Mouse (Mus musculus): Measurements from ENCODE around the gene Dnajb12. TPM values are rescaled to one million over a fixed set of nuclear protein-coding genes. Genes with fewer than 3 reads are reported as not detected.

Gene Dnajb12
- polyA plus RNA-seq, 1 experiment from 2014 or later = 27.6 TPM

DNA sequence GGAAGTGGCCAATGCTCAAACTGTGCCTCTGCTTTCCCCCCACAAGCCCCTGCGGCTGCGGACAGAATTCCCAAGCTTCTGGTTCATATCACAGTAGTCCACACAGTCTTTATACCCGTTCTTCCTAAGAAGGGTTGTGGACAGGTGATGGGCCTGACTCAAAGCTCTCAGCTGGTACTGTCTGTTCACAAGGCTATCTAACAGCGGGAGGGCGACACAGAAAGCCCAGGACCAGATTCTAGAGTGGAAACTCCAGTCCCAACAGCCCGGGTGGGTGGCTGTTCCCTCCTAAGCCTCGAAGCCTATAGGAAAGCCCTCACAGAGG is 41.1 kb downstream of the Dnajb12 start:
- Histone ChIP-seq H3K9me3 (ENCODE audit: control insufficient read depth, low read length) (no peaks in the 10 kb centered on the region), H3K4me3 (ENCODE audit: low read length) (peak overlapping the region; percentile 48), H3K27me3 (replicated peaks; ENCODE audit: control insufficient read depth, insufficient read depth, low read length) (no peaks in the 10 kb centered on the region), H3K9ac (ENCODE audit: low read depth, low read length) (peak overlapping the region; percentile 65), H3K4me2 (ENCODE audit: low read depth, low read length) (peak overlapping the region; percentile 88), H3K27ac (ENCODE audit: low read length) (peak overlapping the region; percentile 73), H3K36me3 (ENCODE audit: control insufficient read depth, insufficient read depth, low read length) (no peaks in the 10 kb centered on the region), H3K4me1 (ENCODE audit: control insufficient read depth, insufficient read depth, low read length) (peaks cover 44% of the 10 kb centered on the region)
- ATAC-seq = peak; percentile 1; the same call in 1 of the 2 replicates
- 29% methylated on average over 7 of the region's 7 CpGs for WGBS

DNA sequence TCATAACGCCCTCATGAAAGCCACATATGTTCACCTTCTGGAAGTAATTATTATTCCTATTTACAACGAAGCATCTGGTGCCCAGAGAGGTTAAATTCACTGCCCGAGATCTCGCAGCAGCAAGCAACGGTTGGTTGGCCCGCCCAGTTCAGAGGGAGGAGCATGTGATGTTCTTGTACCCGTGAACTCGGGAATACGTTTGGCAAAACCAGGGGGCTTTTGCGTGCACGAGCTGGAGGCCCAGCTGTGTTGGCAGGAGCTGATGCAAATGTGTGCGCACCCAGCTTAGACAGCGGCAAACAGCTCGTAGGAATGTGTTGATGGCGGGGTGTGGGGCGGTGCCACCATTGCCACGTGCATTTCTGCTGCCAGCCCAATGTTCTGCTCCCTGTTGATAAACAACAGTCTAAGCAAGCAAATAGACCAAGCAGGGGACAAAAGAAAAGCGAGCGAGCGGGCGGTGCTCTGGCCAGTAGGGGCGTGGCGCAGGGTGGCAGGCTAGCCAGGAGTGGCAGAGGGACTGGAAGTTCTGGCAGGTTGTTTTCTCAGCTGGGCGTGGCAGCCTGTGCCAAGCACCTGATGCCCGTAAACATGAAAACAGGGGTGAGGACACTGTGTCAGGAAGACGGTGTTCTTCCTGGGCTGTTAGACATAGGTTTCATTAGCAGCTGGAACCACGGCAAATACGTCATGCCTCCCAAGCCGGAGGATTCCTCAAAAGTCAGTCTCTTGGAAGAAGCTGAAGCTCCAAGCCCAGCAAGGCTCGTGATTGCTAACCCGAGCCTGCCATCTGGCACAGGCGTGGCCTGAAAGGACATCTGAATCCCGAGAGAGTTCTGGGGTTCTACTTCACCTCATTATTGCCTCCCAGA is 41.7 kb downstream of the Dnajb12 start:
- Histone ChIP-seq H3K36me3 (ENCODE audit: control insufficient read depth, insufficient read depth, low read length) (no peaks in the 10 kb centered on the region), H3K4me1 (ENCODE audit: control insufficient read depth, insufficient read depth, low read length) (peaks cover 41% of the 10 kb centered on the region), H3K4me2 (ENCODE audit: low read depth, low read length) (peak overlapping the region; percentile 88), H3K4me3 (ENCODE audit: low read length) (peak overlapping the region; percentile 48), H3K27me3 (replicated peaks; ENCODE audit: control insufficient read depth, insufficient read depth, low read length) (no peaks in the 10 kb centered on the region), H3K9ac (ENCODE audit: low read depth, low read length) (peak overlapping the region; percentile 65), H3K27ac (ENCODE audit: low read length) (peak overlapping the region; percentile 73), H3K9me3 (ENCODE audit: control insufficient read depth, low read length) (no peaks in the 10 kb centered on the region)
- peak; percentile 58 for ATAC-seq
- 3% methylated on average over 33 of the region's 33 CpGs for WGBS

DNA sequence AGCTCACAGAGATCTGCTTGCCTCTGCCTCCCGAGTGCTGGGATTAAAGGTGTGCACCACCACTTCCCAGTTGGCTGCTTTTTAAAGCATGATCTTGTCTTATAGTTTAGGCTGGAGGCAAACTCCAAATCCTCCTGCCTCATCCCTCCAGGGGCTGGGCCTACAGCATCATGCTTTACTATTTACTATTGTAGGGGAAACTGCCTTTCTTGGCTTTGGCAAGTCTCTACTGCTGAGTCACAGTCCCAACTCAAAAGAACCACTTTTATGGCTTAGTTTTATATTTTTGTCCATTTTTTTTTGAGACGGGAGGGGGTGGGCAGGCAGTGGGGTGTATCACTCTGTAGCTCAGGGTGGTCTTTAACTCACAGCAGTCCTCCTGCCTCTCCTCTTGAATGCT is 44.1 kb downstream of the Dnajb12 start:
- no peak overlapping the region for H3K9ac ChIP-seq (ENCODE audit: low read depth, low read length)
- no peak overlapping the region for H3K4me2 ChIP-seq (ENCODE audit: low read depth, low read length)
- no peak for ATAC-seq
- WGBS = 80% methylated on average over 2 of the region's 2 CpGs
- no peaks in the 10 kb centered on the region for H3K36me3 ChIP-seq (ENCODE audit: control insufficient read depth, insufficient read depth, low read length)
- H3K9me3 ChIP-seq (ENCODE audit: control insufficient read depth, low read length) = no peaks in the 10 kb centered on the region
- no peak overlapping the region for H3K27ac ChIP-seq (ENCODE audit: low read length)
- H3K27me3 ChIP-seq (replicated peaks; ENCODE audit: control insufficient read depth, insufficient read depth, low read length) = no peaks in the 10 kb centered on the region
- H3K4me1 ChIP-seq (ENCODE audit: control insufficient read depth, insufficient read depth, low read length) = peaks cover 32% of the 10 kb centered on the region
- no peak overlapping the region for H3K4me3 ChIP-seq (ENCODE audit: low read length)

DNA sequence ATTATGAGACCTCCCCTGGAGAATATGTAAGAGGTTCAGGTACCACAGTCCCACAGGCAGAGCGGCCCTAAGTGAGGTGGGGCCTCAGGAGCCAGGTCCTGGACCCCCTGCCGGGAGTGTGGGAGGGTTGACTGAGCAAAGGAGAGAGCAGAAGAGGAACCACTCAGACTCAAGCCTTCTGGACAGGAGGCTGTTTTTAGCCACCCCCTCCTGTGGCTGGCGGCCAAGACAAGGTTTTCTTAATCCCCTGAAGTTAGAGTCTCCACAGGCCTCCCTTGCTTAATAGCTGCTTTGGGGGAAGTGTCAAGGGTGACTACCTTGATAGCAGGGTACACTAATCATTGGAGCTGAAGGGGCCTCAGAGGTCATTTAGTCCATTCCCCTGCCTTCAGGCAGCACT is 44.9 kb downstream of the Dnajb12 start:
- ATAC-seq = no peak
- H3K9me3 ChIP-seq (ENCODE audit: control insufficient read depth, low read length) = no peaks in the 10 kb centered on the region
- H3K4me3 ChIP-seq (ENCODE audit: low read length) = no peak overlapping the region
- H3K4me2 ChIP-seq (ENCODE audit: low read depth, low read length) = no peak overlapping the region
- H3K36me3 ChIP-seq (ENCODE audit: control insufficient read depth, insufficient read depth, low read length) = no peaks in the 10 kb centered on the region
- no peak overlapping the region for H3K27ac ChIP-seq (ENCODE audit: low read length)
- no peaks in the 10 kb centered on the region for H3K27me3 ChIP-seq (replicated peaks; ENCODE audit: control insufficient read depth, insufficient read depth, low read length)
- WGBS = 38% methylated on average over 3 of the region's 3 CpGs
- H3K9ac ChIP-seq (ENCODE audit: low read depth, low read length) = no peak overlapping the region
- H3K4me1 ChIP-seq (ENCODE audit: control insufficient read depth, insufficient read depth, low read length) = peaks cover 30% of the 10 kb centered on the region

DNA sequence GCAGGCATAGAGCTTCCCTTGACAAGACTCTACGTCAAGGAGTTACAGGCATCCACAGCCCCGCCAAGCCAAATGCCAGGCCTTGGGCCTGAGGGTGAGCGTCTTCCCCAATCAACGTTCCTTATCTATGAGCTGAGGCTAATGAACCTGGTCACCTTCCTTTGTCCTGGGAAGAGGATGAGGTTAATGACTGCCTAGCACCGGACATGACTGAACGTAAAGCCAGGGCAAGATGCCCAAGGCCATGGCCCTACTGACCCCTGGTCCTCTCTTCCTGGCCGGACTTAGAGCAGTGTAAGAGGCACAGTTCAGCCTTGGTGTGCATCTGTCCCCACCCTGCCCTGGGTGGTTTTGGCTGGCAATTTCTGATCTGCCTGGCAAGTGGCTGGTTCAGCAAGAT is 49.8 kb downstream of the Dnajb12 start:
- no peak for ATAC-seq
- Histone ChIP-seq H3K9ac (ENCODE audit: low read depth, low read length) (no peak overlapping the region), H3K36me3 (ENCODE audit: control insufficient read depth, insufficient read depth, low read length) (no peaks in the 10 kb centered on the region), H3K4me2 (ENCODE audit: low read depth, low read length) (no peak overlapping the region), H3K4me3 (ENCODE audit: low read length) (no peak overlapping the region), H3K27me3 (replicated peaks; ENCODE audit: control insufficient read depth, insufficient read depth, low read length) (no peaks in the 10 kb centered on the region), H3K4me1 (ENCODE audit: control insufficient read depth, insufficient read depth, low read length) (peaks cover 4% of the 10 kb centered on the region), H3K27ac (ENCODE audit: low read length) (no peak overlapping the region), H3K9me3 (ENCODE audit: control insufficient read depth, low read length) (no peaks in the 10 kb centered on the region)
- WGBS = 87% methylated on average over 7 of the region's 7 CpGs

DNA sequence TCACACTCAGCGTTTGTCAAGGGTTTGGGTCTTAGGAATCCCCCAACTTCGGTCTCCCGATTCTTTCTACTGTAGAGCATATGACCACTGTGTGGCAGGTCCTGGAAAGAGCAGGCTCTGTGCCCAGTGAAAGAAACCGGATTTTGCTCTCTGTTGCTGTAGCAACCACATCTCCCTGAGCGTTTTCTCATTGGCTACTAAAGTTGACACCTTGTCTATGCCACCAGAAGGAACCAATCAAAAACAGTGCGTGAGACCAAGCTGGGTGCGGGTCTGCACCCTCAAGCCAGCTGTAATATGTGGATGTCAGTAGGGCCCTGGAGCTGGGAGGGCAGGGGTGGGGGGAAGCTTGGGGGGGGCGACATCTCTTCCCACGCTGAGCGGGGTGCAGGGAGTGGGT is 51.6 kb downstream of the Dnajb12 start:
- ATAC-seq = no peak; the same call in 1 of the 2 replicates
- no peak overlapping the region for H3K4me3 ChIP-seq (ENCODE audit: low read length)
- H3K36me3 ChIP-seq (ENCODE audit: control insufficient read depth, insufficient read depth, low read length) = no peaks in the 10 kb centered on the region
- H3K27me3 ChIP-seq (replicated peaks; ENCODE audit: control insufficient read depth, insufficient read depth, low read length) = no peaks in the 10 kb centered on the region
- 0 out of 2 replicates have a peak, but pooled peaks cover 1% of the 10 kb centered on the region for H3K4me1 ChIP-seq (ENCODE audit: control insufficient read depth, insufficient read depth, low read length)
- H3K4me2 ChIP-seq (ENCODE audit: low read depth, low read length) = no peak overlapping the region
- no peak overlapping the region for H3K9ac ChIP-seq (ENCODE audit: low read depth, low read length)
- 38% methylated on average over 10 of the region's 10 CpGs for WGBS
- no peak overlapping the region for H3K27ac ChIP-seq (ENCODE audit: low read length)
- no peaks in the 10 kb centered on the region for H3K9me3 ChIP-seq (ENCODE audit: control insufficient read depth, low read length)

DNA sequence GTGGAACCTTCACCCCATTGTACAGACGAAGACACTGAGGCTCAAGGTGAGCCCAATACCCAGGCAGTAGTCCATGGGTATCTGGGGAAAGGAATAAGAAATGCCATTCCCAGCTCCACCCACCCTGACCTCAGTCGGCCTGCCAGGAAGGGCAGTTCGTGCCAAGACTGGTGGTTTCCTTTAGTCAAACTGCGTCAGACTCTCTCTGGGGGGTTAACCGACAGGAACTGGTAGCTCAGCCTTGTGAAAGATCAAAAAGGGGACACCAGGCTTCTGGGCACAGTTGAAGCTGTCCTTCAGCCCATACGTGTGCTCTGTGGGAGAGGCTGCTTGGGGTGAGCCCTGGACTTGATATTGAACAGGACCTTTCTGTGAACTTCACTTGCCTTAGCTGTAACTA is 53.2 kb downstream of the Dnajb12 start:
- H3K27ac ChIP-seq (ENCODE audit: low read length) = no peak overlapping the region
- no peaks in the 10 kb centered on the region for H3K36me3 ChIP-seq (ENCODE audit: control insufficient read depth, insufficient read depth, low read length)
- H3K9ac ChIP-seq (ENCODE audit: low read depth, low read length) = no peak overlapping the region
- WGBS = 77% methylated on average over 6 of the region's 6 CpGs
- H3K4me3 ChIP-seq (ENCODE audit: low read length) = no peak overlapping the region
- no peak for ATAC-seq
- no peaks in the 10 kb centered on the region for H3K27me3 ChIP-seq (replicated peaks; ENCODE audit: control insufficient read depth, insufficient read depth, low read length)
- no peak overlapping the region for H3K4me2 ChIP-seq (ENCODE audit: low read depth, low read length)
- H3K4me1 ChIP-seq (ENCODE audit: control insufficient read depth, insufficient read depth, low read length) = 0 out of 2 replicates have a peak, but pooled peaks cover 7% of the 10 kb centered on the region
- H3K9me3 ChIP-seq (ENCODE audit: control insufficient read depth, low read length) = no peaks in the 10 kb centered on the region

DNA sequence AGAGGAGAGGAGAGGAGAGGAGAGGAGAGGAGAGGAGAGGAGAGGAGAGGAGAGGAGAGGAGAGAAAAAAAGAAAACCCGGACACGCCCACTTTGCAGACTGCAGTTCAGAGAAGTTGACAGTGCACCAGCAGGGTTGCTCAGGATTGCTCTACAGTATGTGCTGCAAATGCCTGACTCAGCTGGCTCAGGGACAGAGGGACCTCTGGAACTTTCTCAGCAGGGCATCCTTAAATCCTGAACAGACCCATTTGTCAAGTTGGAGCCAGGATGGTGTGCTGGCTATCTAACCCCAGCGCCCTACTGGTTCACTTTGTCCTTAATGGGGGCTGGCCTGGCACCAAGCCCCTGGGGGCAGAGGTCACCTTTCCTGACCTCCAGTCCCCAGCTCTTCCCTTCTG is 54.7 kb downstream of the Dnajb12 start:
- Histone ChIP-seq H3K9me3 (ENCODE audit: control insufficient read depth, low read length) (no peaks in the 10 kb centered on the region), H3K4me2 (ENCODE audit: low read depth, low read length) (no peak overlapping the region), H3K9ac (ENCODE audit: low read depth, low read length) (no peak overlapping the region), H3K27me3 (replicated peaks; ENCODE audit: control insufficient read depth, insufficient read depth, low read length) (no peaks in the 10 kb centered on the region), H3K4me3 (ENCODE audit: low read length) (no peak overlapping the region), H3K36me3 (ENCODE audit: control insufficient read depth, insufficient read depth, low read length) (no peaks in the 10 kb centered on the region), H3K4me1 (ENCODE audit: control insufficient read depth, insufficient read depth, low read length) (0 out of 2 replicates have a peak, but pooled peaks cover 7% of the 10 kb centered on the region), H3K27ac (ENCODE audit: low read length) (no peak overlapping the region)
- 59% methylated on average over 3 of the region's 3 CpGs for WGBS
- ATAC-seq = no peak

DNA sequence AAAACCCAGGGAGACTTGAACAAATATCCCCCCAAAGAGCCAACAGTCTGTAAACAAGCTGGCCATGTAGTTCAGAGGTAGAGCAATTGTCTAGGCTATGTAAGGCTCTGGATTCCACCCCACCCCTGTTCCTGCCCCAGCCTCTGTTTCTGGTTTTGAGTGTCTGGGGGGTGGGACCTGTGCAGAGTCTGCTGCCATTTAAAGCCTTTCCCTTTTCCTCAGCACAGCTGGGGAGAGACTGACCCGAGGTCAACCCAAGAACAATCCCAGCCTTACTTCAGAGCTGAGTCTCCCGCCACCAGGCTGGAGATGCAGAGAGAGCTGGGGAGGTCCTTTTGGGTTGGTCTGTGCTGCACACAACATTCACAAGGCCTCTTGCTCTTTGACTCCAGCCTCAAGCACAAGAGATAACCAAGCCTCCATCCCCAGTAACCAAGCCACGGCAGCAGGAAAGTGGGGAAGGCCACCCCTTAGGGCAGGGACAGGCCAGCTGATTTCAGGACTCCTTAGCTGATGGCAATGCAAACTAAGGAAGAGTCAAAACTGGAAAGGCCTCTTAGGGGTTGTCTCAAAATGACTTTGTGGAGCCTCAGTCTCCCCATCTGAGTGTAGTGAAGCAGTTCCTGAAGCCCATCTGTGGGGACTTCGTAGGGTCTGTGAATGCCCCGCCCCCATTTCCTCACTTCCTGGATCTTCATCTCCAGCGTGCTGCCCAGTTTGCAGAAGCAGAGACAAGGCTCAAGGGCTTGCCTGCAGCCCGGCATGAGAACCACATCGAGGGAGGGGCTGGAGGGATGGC is 56.9 kb downstream of the Dnajb12 start:
- H3K9ac ChIP-seq (ENCODE audit: low read depth, low read length) = no peak overlapping the region
- no peaks in the 10 kb centered on the region for H3K27me3 ChIP-seq (replicated peaks; ENCODE audit: control insufficient read depth, insufficient read depth, low read length)
- ATAC-seq = no peak
- no peaks in the 10 kb centered on the region for H3K9me3 ChIP-seq (ENCODE audit: control insufficient read depth, low read length)
- H3K4me1 ChIP-seq (ENCODE audit: control insufficient read depth, insufficient read depth, low read length) = 0 out of 2 replicates have a peak, but pooled peaks cover 7% of the 10 kb centered on the region
- 46% methylated on average over 8 of the region's 8 CpGs for WGBS
- H3K27ac ChIP-seq (ENCODE audit: low read length) = no peak overlapping the region
- H3K4me3 ChIP-seq (ENCODE audit: low read length) = no peak overlapping the region
- no peaks in the 10 kb centered on the region for H3K36me3 ChIP-seq (ENCODE audit: control insufficient read depth, insufficient read depth, low read length)
- no peak overlapping the region for H3K4me2 ChIP-seq (ENCODE audit: low read depth, low read length)
